Mouse (Mus musculus) right cerebral cortex, postnatal 36 days (tissue): ENCODE results near the gene Atp5d.
"Not testable (repeated sequence)": the region's sequence is repeated elsewhere in the genome, so short reads cannot be mapped to it uniquely, and the experiment has no call there.

Experiments used
- DNase-seq, 2 experiments: peaks; one replicate each; pipeline ENCODE4 v3.0.0; 2022; ENCODE audit warnings: low spot score in 2 of 2, mixed read lengths in 1 of 2

The Atp5d gene

GRCm38 (mm10) chr10:80154384-80154783 is 16.0 kb downstream of the Atp5d start:
- DNase-seq: no peak

- no peak for DNase-seq
Measured at GRCm38 (mm10) chr10:80155277-80155676, 16.8 kb downstream of the Atp5d start.

GRCm38 (mm10) chr10:80156002-80156751 is 17.7 kb downstream of the Atp5d start:
- DNase-seq: no peak

- DNase-seq: no peak
Measured at GRCm38 (mm10) chr10:80156752-80157053, 18.3 kb downstream of the Atp5d start.

GRCm38 (mm10) chr10:80157141-80157929 is 18.9 kb downstream of the Atp5d start:
- no peak for DNase-seq

- DNase-seq: no peak
Measured at GRCm38 (mm10) chr10:80158307-80158986, 20.0 kb downstream of the Atp5d start.

GRCm38 (mm10) chr10:80159021-80159560 is 20.7 kb downstream of the Atp5d start:
- DNase-seq: no peak

GRCm38 (mm10) chr10:80159561-80160454 is 21.4 kb downstream of the Atp5d start:
- DNase-seq: peak; percentile 98 to 99

GRCm38 (mm10) chr10:80160455-80161371 is 22.3 kb downstream of the Atp5d start:
- no peak for DNase-seq

GRCm38 (mm10) chr10:80161522-80162242 is 23.2 kb downstream of the Atp5d start:
- DNase-seq: no peak

GRCm38 (mm10) chr10:80162243-80162608 is 23.8 kb downstream of the Atp5d start:
- DNase-seq: no peak

- DNase-seq: no peak
Measured at GRCm38 (mm10) chr10:80162716-80163299, 24.4 kb downstream of the Atp5d start.

GRCm38 (mm10) chr10:80163721-80164120 is 25.3 kb downstream of the Atp5d start:
- DNase-seq: no peak

GRCm38 (mm10) chr10:80164161-80164997 is 25.9 kb downstream of the Atp5d start:
- no peak for DNase-seq

- DNase-seq: peak; percentile 94
Measured at GRCm38 (mm10) chr10:80164998-80165344, 26.5 kb downstream of the Atp5d start.

GRCm38 (mm10) chr10:80165392-80166128 is 27.1 kb downstream of the Atp5d start, which contains the start of gene Cirbp:
TSS of gene Cirbp (plus strand) at chr10:80165985.
- no peak for DNase-seq

GRCm38 (mm10) chr10:80166136-80166535 is 27.7 kb downstream of the Atp5d start:
- not testable (repeated sequence) for DNase-seq
